Mouse (Mus musculus) limb, embryonic 13.5 days (tissue): ENCODE data around the gene Dhrs9. TPM values are rescaled to one million over a fixed set of nuclear protein-coding genes. Genes with fewer than 3 reads are reported as not detected.
A peak's percentile ranks its signal among the peaks of the same experiment; 100 is the strongest.
"Not testable (repeated sequence)": the region's sequence is repeated elsewhere in the genome, so short reads cannot be mapped to it uniquely, and the experiment has no call there.

Experiments used
- ATAC-seq: fragments of 200-750 bp; cut with Nextera tagmentation; 2 replicates; pipeline ENCODE4 v1.8.0; 2017; ENCODE audit warnings: low read depth, moderate number of reproducible peaks, moderate TSS enrichment; ENCODE audit not compliant: low FRiP score
- H3K27ac ChIP-seq: fragments of 300-500 bp; sonication (generic); 2 replicates; pipeline ENCODE4 v1.5.1; 2015; ENCODE audit warnings: inconsistent platforms, mild to moderate bottlenecking, moderate library complexity
- H3K27me3 ChIP-seq: fragments of 300-500 bp; sonication (generic); 2 replicates; pipeline ENCODE4 v1.6.1; 2015; ENCODE audit warnings: mild to moderate bottlenecking, inconsistent platforms
- H3K36me3 ChIP-seq: fragments of 300-500 bp; sonication (generic); 2 replicates; pipeline ENCODE4 v1.6.1; 2015; ENCODE audit warnings: inconsistent platforms, mild to moderate bottlenecking, moderate library complexity
- H3K4me1 ChIP-seq: fragments of 300-500 bp; sonication (generic); 2 replicates; pipeline ENCODE4 v1.6.1; 2015; ENCODE audit warnings: inconsistent platforms
- H3K4me2 ChIP-seq: fragments of 300-500 bp; sonication (generic); replicated peaks from 2 replicates; pipeline ENCODE4 v1.6.1; 2015; ENCODE audit warnings: inconsistent platforms, mild to moderate bottlenecking, moderate library complexity
- H3K4me3 ChIP-seq: fragments of 300-500 bp; sonication (generic); 2 replicates; pipeline ENCODE4 v1.5.1; 2015; ENCODE audit warnings: moderate library complexity, mild to moderate bottlenecking, inconsistent platforms
- H3K9ac ChIP-seq: fragments of 300-500 bp; sonication (generic); 2 replicates; pipeline ENCODE4 v1.6.1; 2015; ENCODE audit warnings: mild to moderate bottlenecking, inconsistent platforms
- H3K9me3 ChIP-seq: fragments of 300-500 bp; sonication (generic); 2 replicates; pipeline ENCODE4 v1.6.1; 2016; ENCODE audit warnings: inconsistent platforms
- WGBS: fragments of 180-500 bp; shearing (Covaris S2); methylation state at CpG from one replicate; pipeline ENCODE4 v1.1.7; 2015; 5-methylcytosine and 5-hydroxymethylcytosine counted together
- polyA plus RNA-seq: library from polyadenylated mRNA; unstranded; fragments of >200 nt; fragmentation: Nextera tagmentation; extraction: Ambion mirVana; gene quantifications from 2 replicates; pipeline ENCODE4 v1.2.1, GENCODE M21; 2015

The Dhrs9 gene
- not detected in 2 replicates for polyA plus RNA-seq

- 58% methylated on average over 13 of the region's 13 CpGs for WGBS
- no peak within 1 kb of the TSS for H3K9ac ChIP-seq
- no peak within 1 kb of the TSS for H3K27ac ChIP-seq
Measured at GRCm38 (mm10) chr2:69380281-69380680, at the start of gene Dhrs9. Gene Dhrs9 (plus strand): TSS chr2:69380445.

GRCm38 (mm10) chr2:69331523-69331922 is 48.7 kb upstream of the Dhrs9 start:
- not testable (repeated sequence) for H3K4me1 ChIP-seq, ATAC-seq, H3K36me3 ChIP-seq, H3K4me3 ChIP-seq, H3K9ac ChIP-seq, H3K9me3 ChIP-seq, H3K27ac ChIP-seq, H3K27me3 ChIP-seq, H3K4me2 ChIP-seq
- WGBS = 81% methylated on average over 6 of the region's 6 CpGs

More at GRCm38 (mm10) chr2:69380281-69380680, at the start of gene Dhrs9:
- Histone ChIP-seq H3K36me3 (no peaks in the 10 kb centered on the region), H3K9me3 (no peaks in the 10 kb centered on the region), H3K27me3 (no peaks in the 10 kb centered on the region), H3K4me2 (no peak within 1 kb of the TSS), H3K4me3 (no peak within 1 kb of the TSS), H3K4me1 (peaks cover 3% of the 10 kb centered on the region; the same call in 1 of the 2 replicates)
- no peak for ATAC-seq

- 91% methylated on average over 6 of the region's 6 CpGs for WGBS
Measured at GRCm38 (mm10) chr2:69341506-69341905, 38.7 kb upstream of the Dhrs9 start.

GRCm38 (mm10) chr2:69342496-69343221 is 37.6 kb upstream of the Dhrs9 start, which contains the start of gene Abcb11:
Gene Abcb11 (minus strand): TSS chr2:69342616.
- 86% methylated on average over 9 of the region's 9 CpGs for WGBS

More at GRCm38 (mm10) chr2:69341506-69341905, 38.7 kb upstream of the Dhrs9 start:
- ATAC-seq = no peak
- Histone ChIP-seq H3K4me1 (no peaks in the 10 kb centered on the region), H3K27me3 (no peaks in the 10 kb centered on the region), H3K36me3 (no peaks in the 10 kb centered on the region), H3K27ac (no peak overlapping the region), H3K4me2 (no peak overlapping the region), H3K9me3 (no peaks in the 10 kb centered on the region), H3K4me3 (no peak overlapping the region), H3K9ac (no peak overlapping the region)

GRCm38 (mm10) chr2:69355402-69355801 is 24.8 kb upstream of the Dhrs9 start:
- H3K4me3 ChIP-seq, H3K36me3 ChIP-seq, H3K9me3 ChIP-seq, H3K27ac ChIP-seq, H3K9ac ChIP-seq, H3K4me1 ChIP-seq, H3K4me2 ChIP-seq, H3K27me3 ChIP-seq: not testable (repeated sequence)
- ATAC-seq = peak; percentile 100

More at GRCm38 (mm10) chr2:69342496-69343221, 37.6 kb upstream of the Dhrs9 start, which contains the start of gene Abcb11:
- H3K4me2 ChIP-seq = no peak within 1 kb of the TSS
- H3K4me1 ChIP-seq = no peaks in the 10 kb centered on the region
- no peak within 1 kb of the TSS for H3K27ac ChIP-seq
- H3K4me3 ChIP-seq = no peak within 1 kb of the TSS
- ATAC-seq = no peak
- no peaks in the 10 kb centered on the region for H3K9me3 ChIP-seq
- no peaks in the 10 kb centered on the region for H3K27me3 ChIP-seq
- H3K9ac ChIP-seq = no peak within 1 kb of the TSS
- no peaks in the 10 kb centered on the region for H3K36me3 ChIP-seq

DNA sequence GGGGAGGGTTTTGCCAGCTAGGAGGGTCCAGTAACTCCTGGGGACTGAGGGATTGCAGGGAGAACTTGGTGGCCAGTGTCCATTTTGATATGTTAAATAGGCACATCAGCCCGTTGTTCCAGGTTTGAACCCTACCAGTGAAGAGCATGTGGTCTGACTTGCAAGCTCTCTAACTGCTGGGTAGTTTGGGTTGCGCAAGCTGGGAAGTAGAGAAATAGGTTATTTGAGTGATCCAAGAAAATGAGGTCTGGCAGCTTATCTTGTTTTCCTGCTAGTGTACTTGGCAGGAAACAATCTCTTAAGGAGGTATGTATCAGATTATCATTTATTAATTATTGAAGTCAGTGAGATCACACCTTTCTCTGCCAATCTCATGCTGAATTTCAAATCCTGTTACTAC is 15.4 kb upstream of the Dhrs9 start:
- no peak for ATAC-seq
- 88% methylated on average over 2 of the region's 2 CpGs for WGBS
- Histone ChIP-seq H3K9ac (no peak overlapping the region), H3K36me3 (no peaks in the 10 kb centered on the region), H3K9me3 (no peaks in the 10 kb centered on the region), H3K27ac (no peak overlapping the region), H3K4me1 (no peaks in the 10 kb centered on the region), H3K27me3 (no peaks in the 10 kb centered on the region), H3K4me3 (no peak overlapping the region), H3K4me2 (no peak overlapping the region)

DNA sequence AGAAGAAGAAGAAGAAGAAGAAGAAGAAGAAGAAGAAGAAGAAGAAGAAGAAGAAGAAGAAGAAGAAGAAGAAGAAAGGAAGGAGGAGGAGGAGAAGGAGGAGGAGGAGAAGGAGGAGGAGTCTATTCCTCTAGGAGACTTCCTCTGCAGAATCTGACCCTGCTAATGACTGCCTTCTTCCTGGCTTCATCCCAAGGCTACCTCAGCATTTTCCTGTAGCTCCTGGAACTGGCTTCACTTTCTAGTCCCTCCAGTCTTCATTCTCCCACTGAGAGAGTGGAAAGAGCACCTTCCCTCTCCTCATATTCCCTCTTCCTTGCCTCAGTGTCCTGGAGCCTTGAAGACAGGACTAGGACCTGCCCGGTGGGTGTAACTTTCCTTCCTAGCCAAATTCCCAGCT is 15.0 kb upstream of the Dhrs9 start:
- no peaks in the 10 kb centered on the region for H3K36me3 ChIP-seq
- no peaks in the 10 kb centered on the region for H3K9me3 ChIP-seq
- H3K27ac ChIP-seq = no peak overlapping the region
- no peak overlapping the region for H3K4me3 ChIP-seq
- no peak overlapping the region for H3K4me2 ChIP-seq
- no peaks in the 10 kb centered on the region for H3K4me1 ChIP-seq
- no peak for ATAC-seq
- no peak overlapping the region for H3K9ac ChIP-seq
- H3K27me3 ChIP-seq = no peaks in the 10 kb centered on the region
- 95% methylated on average over 1 of the region's 1 CpGs for WGBS

DNA sequence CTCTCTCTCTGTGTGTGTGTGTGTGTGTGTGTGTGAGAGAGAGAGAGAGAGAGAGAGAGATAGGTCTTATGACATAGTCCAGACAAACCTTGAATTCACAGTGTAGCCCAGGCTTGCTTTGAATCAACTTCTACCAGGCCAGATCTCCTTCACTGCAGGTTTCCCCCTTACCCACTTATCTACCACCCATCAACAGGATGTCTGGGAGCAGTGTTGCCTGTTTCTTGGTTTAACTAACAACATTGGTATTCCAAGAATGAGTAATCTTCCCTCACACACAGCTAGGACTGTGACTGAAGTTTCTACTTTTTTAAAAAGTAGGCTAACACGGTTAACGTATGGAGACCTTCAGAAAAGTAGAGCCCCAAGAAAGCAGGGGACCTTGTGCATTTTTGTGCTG is 3.5 kb upstream of the Dhrs9 start:
- no peak for ATAC-seq
- H3K9ac ChIP-seq = no peak overlapping the region
- no peak overlapping the region for H3K4me2 ChIP-seq
- no peaks in the 10 kb centered on the region for H3K9me3 ChIP-seq
- peaks cover 3% of the 10 kb centered on the region; the same call in 1 of the 2 replicates for H3K4me1 ChIP-seq
- H3K27ac ChIP-seq = no peak overlapping the region
- 77% methylated on average over 2 of the region's 2 CpGs for WGBS
- no peak overlapping the region for H3K4me3 ChIP-seq
- H3K36me3 ChIP-seq = no peaks in the 10 kb centered on the region
- H3K27me3 ChIP-seq = no peaks in the 10 kb centered on the region

DNA sequence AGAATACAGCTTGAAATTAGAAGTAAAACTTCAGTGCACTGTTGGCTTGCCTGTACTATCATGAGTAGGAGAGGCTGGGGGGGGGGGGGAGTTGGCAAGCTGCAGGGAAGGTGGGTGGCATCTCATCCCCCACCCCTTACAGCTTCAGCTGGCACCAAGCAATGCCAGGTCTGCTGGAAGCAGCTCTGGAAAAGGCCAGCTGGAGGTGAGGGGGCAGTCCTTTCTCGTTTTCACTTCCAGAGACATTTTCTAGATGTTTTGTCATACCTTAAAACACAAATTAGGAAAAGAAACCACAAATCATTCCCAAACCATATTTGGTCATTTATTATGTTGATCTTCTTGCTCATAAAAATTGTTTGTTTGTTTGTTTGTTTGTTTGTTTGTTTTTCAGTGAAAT is 444 bp upstream of the Dhrs9 start:
- no peaks in the 10 kb centered on the region for H3K27me3 ChIP-seq
- WGBS = 50% methylated on average over 1 of the region's 1 CpGs
- no peak for ATAC-seq
- no peak overlapping the region for H3K4me3 ChIP-seq
- H3K4me2 ChIP-seq = no peak overlapping the region
- H3K27ac ChIP-seq = no peak overlapping the region
- H3K4me1 ChIP-seq = peaks cover 3% of the 10 kb centered on the region; the same call in 1 of the 2 replicates
- H3K9me3 ChIP-seq = no peaks in the 10 kb centered on the region
- no peak overlapping the region for H3K9ac ChIP-seq
- no peaks in the 10 kb centered on the region for H3K36me3 ChIP-seq

- Histone ChIP-seq H3K9ac (no peak overlapping the region), H3K4me1 (peaks cover 3% of the 10 kb centered on the region; the same call in 1 of the 2 replicates), H3K4me2 (no peak overlapping the region), H3K36me3 (no peaks in the 10 kb centered on the region), H3K27me3 (no peaks in the 10 kb centered on the region), H3K4me3 (no peak overlapping the region), H3K27ac (no peak overlapping the region), H3K9me3 (no peaks in the 10 kb centered on the region)
- 41% methylated on average over 8 of the region's 8 CpGs for WGBS
- no peak for ATAC-seq
Measured at GRCm38 (mm10) chr2:69381740-69382139, 1.5 kb downstream of the Dhrs9 start.

- Histone ChIP-seq H3K9ac (no peak overlapping the region), H3K9me3 (no peaks in the 10 kb centered on the region), H3K4me1 (peaks cover 3% of the 10 kb centered on the region; the same call in 1 of the 2 replicates), H3K36me3 (no peaks in the 10 kb centered on the region), H3K4me2 (no peak overlapping the region), H3K27ac (no peak overlapping the region), H3K4me3 (no peak overlapping the region), H3K27me3 (no peaks in the 10 kb centered on the region)
- ATAC-seq = no peak
- WGBS = 89% methylated on average over 5 of the region's 5 CpGs
Measured at GRCm38 (mm10) chr2:69382838-69383237, 2.6 kb downstream of the Dhrs9 start.

DNA sequence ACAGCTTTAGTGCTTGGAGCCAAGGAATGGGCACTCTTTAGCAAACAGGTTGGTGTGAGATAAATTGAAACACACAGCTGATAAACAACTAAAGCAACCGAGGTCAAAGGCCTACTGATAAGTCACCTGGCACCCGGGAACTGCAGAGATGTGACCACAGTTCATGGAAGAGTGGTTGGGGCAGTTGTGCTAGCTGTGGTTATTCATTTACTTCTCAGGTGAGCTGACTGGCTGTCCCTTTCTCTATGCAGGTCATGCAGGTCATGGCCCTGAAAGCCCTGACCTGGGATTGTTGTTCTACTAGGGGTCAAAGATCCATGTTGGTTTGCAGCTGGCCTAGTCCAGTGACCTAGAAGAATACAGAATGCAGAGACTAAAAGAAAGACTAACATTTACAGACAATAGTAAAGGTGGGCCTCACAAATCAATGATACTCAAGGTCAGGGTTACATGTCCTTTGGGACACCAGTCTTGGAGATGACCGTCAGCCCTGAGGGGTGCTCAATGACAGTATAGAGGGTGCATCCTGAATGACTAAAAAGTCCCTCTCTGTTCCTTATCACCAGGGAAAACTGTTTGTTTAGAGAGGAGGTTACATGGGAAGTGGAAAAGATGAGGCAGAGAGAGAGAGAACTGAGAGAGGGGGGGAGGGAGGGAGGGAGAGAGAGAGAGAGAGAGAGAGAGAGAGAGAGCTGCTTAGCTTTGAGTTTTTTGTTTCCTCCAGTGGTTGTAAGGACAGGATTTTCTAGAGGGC is 6.0 kb downstream of the Dhrs9 start:
- WGBS = 78% methylated on average over 3 of the region's 3 CpGs
- Histone ChIP-seq H3K4me3 (no peak overlapping the region), H3K4me1 (no peaks in the 10 kb centered on the region), H3K27ac (no peak overlapping the region), H3K9ac (no peak overlapping the region), H3K9me3 (no peaks in the 10 kb centered on the region), H3K27me3 (no peaks in the 10 kb centered on the region), H3K4me2 (no peak overlapping the region), H3K36me3 (no peaks in the 10 kb centered on the region)
- ATAC-seq = no peak
